Mouse (Mus musculus) heart, embryonic 14.5 days (tissue): Measurements from ENCODE around the gene D10Jhu81e. TPM values are rescaled to one million over a fixed set of nuclear protein-coding genes. Genes with fewer than 3 reads are reported as not detected.
"Not testable (repeated sequence)": the region's sequence is repeated elsewhere in the genome, so short reads cannot be mapped to it uniquely, and the experiment has no call there.

ENCODE experiments used
- ATAC-seq: fragments of 200-750 bp; cut with Nextera tagmentation; 2 replicates; pipeline ENCODE4 v1.8.0; 2017; ENCODE audit warnings: low read depth, moderate TSS enrichment; ENCODE audit not compliant: insufficient number of reproducible peaks, insufficient read depth, low FRiP score
- H3K27ac ChIP-seq, 2 experiments: fragments of 200-500 bp in 1 of 2; fragments of 300-500 bp in 1 of 2; sonication (generic) in 1 of 2; replicated peaks in 1 of 2; 2 replicates each; pipeline ENCODE4 v1.5.1; 2012 to 2014; ENCODE audit warnings: low read depth in 2 of 2, low read length in 2 of 2, control low read depth in 1 of 2, mild to moderate bottlenecking in 1 of 2, mixed read lengths in 1 of 2; ENCODE audit not compliant: control insufficient read depth in 1 of 2, insufficient read depth in 1 of 2
- H3K27me3 ChIP-seq: fragments of 300-500 bp; sonication (generic); 2 replicates; pipeline ENCODE4 v1.6.1; 2014; ENCODE audit warnings: mild to moderate bottlenecking, low read length, control low read depth; ENCODE audit not compliant: control insufficient read depth, insufficient read depth
- H3K36me3 ChIP-seq: fragments of 300-500 bp; sonication (generic); 2 replicates; pipeline ENCODE4 v1.6.1; 2014; ENCODE audit warnings: mild to moderate bottlenecking, control low read depth, low read length, mixed read lengths; ENCODE audit not compliant: control insufficient read depth, insufficient read depth
- H3K4me1 ChIP-seq, 2 experiments: fragments of 200-500 bp in 1 of 2; fragments of 300-500 bp in 1 of 2; sonication (generic) in 1 of 2; 2 replicates each; pipeline ENCODE4 v1.6.1; 2012 to 2014; ENCODE audit warnings: low read length in 2 of 2, control low read depth in 1 of 2, mixed read lengths in 1 of 2; ENCODE audit not compliant: control insufficient read depth in 2 of 2, insufficient read depth in 2 of 2
- H3K4me2 ChIP-seq: fragments of 300-500 bp; sonication (generic); 2 replicates; pipeline ENCODE4 v1.6.1; 2014; ENCODE audit warnings: mild to moderate bottlenecking, low read length
- H3K4me3 ChIP-seq, 2 experiments: fragments of 200-500 bp in 1 of 2; fragments of 300-500 bp in 1 of 2; sonication (generic) in 1 of 2; 2 replicates each; pipeline ENCODE4 v1.5.1; 2012 to 2014; ENCODE audit warnings: low read length in 2 of 2, mild to moderate bottlenecking in 2 of 2, control low read depth in 1 of 2, low read depth in 1 of 2, moderate library complexity in 1 of 2; ENCODE audit not compliant: control insufficient read depth in 1 of 2, insufficient read depth in 1 of 2
- H3K9ac ChIP-seq: fragments of 300-500 bp; sonication (generic); 2 replicates; pipeline ENCODE4 v1.6.1; 2014; ENCODE audit warnings: mild to moderate bottlenecking, low read length
- H3K9me3 ChIP-seq: fragments of 300-500 bp; sonication (generic); 2 replicates; pipeline ENCODE4 v1.6.1; 2016; ENCODE audit warnings: low read length, control low read depth; ENCODE audit not compliant: control insufficient read depth
- WGBS: fragments of 180-500 bp; shearing (Covaris S2); extraction: QIAGEN DNeasy Blood & Tissue Kit; methylation state at CpG from one replicate; pipeline ENCODE4 v1.1.7; 2014; 5-methylcytosine and 5-hydroxymethylcytosine counted together
- polyA plus RNA-seq: library from polyadenylated mRNA; unstranded; fragments of >200 nt; fragmentation: Nextera tagmentation; extraction: Ambion mirVana; gene quantifications from 2 replicates; pipeline ENCODE4 v1.2.1, GENCODE M21; 2014

The D10Jhu81e gene
- polyA plus RNA-seq, 1 experiment from 2014 or later = 36.2 TPM

GRCm38 (mm10) chr10:78128647-78129046 lies 40.9 kb downstream of the D10Jhu81e start:
- no peaks in the 10 kb centered on the region for H3K27me3 ChIP-seq
- H3K9ac ChIP-seq = no peak overlapping the region
- no peaks in the 10 kb centered on the region for H3K9me3 ChIP-seq
- no peak overlapping the region for H3K27ac ChIP-seq
- H3K36me3 ChIP-seq = no peaks in the 10 kb centered on the region
- WGBS = 74% methylated on average over 2 of the region's 2 CpGs
- H3K4me2 ChIP-seq = no peak overlapping the region
- H3K4me1 ChIP-seq = peaks cover 5 to 8% of the 10 kb centered on the region in 2 experiments; a peak in 3 of 4 replicates
- no peak for ATAC-seq
- no peak overlapping the region for H3K4me3 ChIP-seq

GRCm38 (mm10) chr10:78127931-78128330 lies 41.7 kb downstream of the D10Jhu81e start:
- WGBS = 73% methylated on average over 1 of the region's 1 CpGs

GRCm38 (mm10) chr10:78127046-78127870 lies 42.3 kb downstream of the D10Jhu81e start:
- Histone ChIP-seq H3K36me3 (no peaks in the 10 kb centered on the region), H3K4me2 (no peak overlapping the region), H3K4me1 (peaks cover 5 to 8% of the 10 kb centered on the region in 2 experiments; a peak in 3 of 4 replicates), H3K27ac (0 out of 4 replicates have a peak overlapping the region, but pooled peaks of 1 of the 2 experiments have one; percentile 9), H3K27me3 (no peaks in the 10 kb centered on the region), H3K4me3 (no peak overlapping the region), H3K9ac (no peak overlapping the region), H3K9me3 (no peaks in the 10 kb centered on the region)
- peak; percentile 55; the same call in 1 of the 2 replicates for ATAC-seq
- 52% methylated on average over 9 of the region's 9 CpGs for WGBS

More at GRCm38 (mm10) chr10:78127931-78128330, 41.7 kb downstream of the D10Jhu81e start:
- no peak overlapping the region for H3K27ac ChIP-seq
- H3K27me3 ChIP-seq = no peaks in the 10 kb centered on the region
- no peak overlapping the region for H3K9ac ChIP-seq
- H3K4me1 ChIP-seq = peaks cover 5 to 8% of the 10 kb centered on the region in 2 experiments; a peak in 3 of 4 replicates
- H3K36me3 ChIP-seq = no peaks in the 10 kb centered on the region
- ATAC-seq = no peak
- H3K4me3 ChIP-seq = no peak overlapping the region
- H3K9me3 ChIP-seq = no peaks in the 10 kb centered on the region
- H3K4me2 ChIP-seq = no peak overlapping the region

- Histone ChIP-seq H3K36me3 (no peaks in the 10 kb centered on the region), H3K27ac (no peak overlapping the region), H3K4me2 (no peak overlapping the region), H3K27me3 (no peaks in the 10 kb centered on the region), H3K4me1 (peaks cover 5 to 8% of the 10 kb centered on the region in 2 experiments; a peak in 3 of 4 replicates), H3K9me3 (no peaks in the 10 kb centered on the region), H3K4me3 (no peak overlapping the region), H3K9ac (no peak overlapping the region)
- ATAC-seq = no peak
- WGBS = 86% methylated on average over 5 of the region's 5 CpGs
Measured at GRCm38 (mm10) chr10:78126311-78126710, 43.3 kb downstream of the D10Jhu81e start.

- not testable (repeated sequence) for H3K27me3 ChIP-seq, H3K9ac ChIP-seq, H3K4me3 ChIP-seq, H3K36me3 ChIP-seq, H3K4me1 ChIP-seq, H3K9me3 ChIP-seq, ATAC-seq, H3K27ac ChIP-seq, H3K4me2 ChIP-seq
- 45% methylated on average over 8 of the region's 8 CpGs for whole genome bisulfite sequencing
Measured at GRCm38 (mm10) chr10:78125061-78125460, 44.5 kb downstream of the D10Jhu81e start.

GRCm38 (mm10) chr10:78124137-78124536 lies 45.4 kb downstream of the D10Jhu81e start:
- WGBS = 26% methylated on average over 6 of the region's 6 CpGs
- H3K27ac ChIP-seq, H3K9ac ChIP-seq: not testable (repeated sequence)

GRCm38 (mm10) chr10:78119422-78119821 lies 50.2 kb downstream of the D10Jhu81e start:
- ATAC-seq = no peak
- peaks cover 0 to 2% of the 10 kb centered on the region in 2 experiments; a peak in 2 of 4 replicates for H3K4me1 ChIP-seq
- no peak overlapping the region for H3K4me3 ChIP-seq
- H3K4me2 ChIP-seq = no peak overlapping the region
- no peaks in the 10 kb centered on the region for H3K9me3 ChIP-seq
- H3K27ac ChIP-seq = no peak overlapping the region
- no peaks in the 10 kb centered on the region for H3K27me3 ChIP-seq
- no peaks in the 10 kb centered on the region for H3K36me3 ChIP-seq
- 83% methylated on average over 4 of the region's 4 CpGs for WGBS
- no peak overlapping the region for H3K9ac ChIP-seq

More at GRCm38 (mm10) chr10:78124137-78124536, 45.4 kb downstream of the D10Jhu81e start:
- H3K9me3 ChIP-seq, H3K4me1 ChIP-seq, H3K27me3 ChIP-seq, H3K4me3 ChIP-seq, H3K4me2 ChIP-seq, ATAC-seq, H3K36me3 ChIP-seq: not testable (repeated sequence)
